Mouse (Mus musculus) forebrain, postnatal 0 days (tissue): Measurements from ENCODE around the gene Scyl2. TPM values are rescaled to one million over a fixed set of nuclear protein-coding genes. Genes with fewer than 3 reads are reported as not detected.

Experiments
- ATAC-seq: fragments of 200-750 bp; cut with Nextera tagmentation; 2 replicates; pipeline ENCODE4 v1.8.0; 2017; ENCODE audit warnings: mild to moderate bottlenecking, moderate library complexity
- DNase-seq: peaks from one replicate; pipeline ENCODE4 v3.0.0-alpha.2; 2015
- H3K27ac ChIP-seq: fragments of 300-500 bp; sonication (generic); 2 replicates; pipeline ENCODE4 v1.5.1; 2014; ENCODE audit warnings: low read depth, mild to moderate bottlenecking, antibody characterized with exemption, low read length, moderate library complexity, mixed read lengths
- H3K27me3 ChIP-seq: fragments of 300-500 bp; sonication (generic); 2 replicates; pipeline ENCODE4 v1.6.1; 2014; ENCODE audit warnings: mild to moderate bottlenecking, low read length, mixed read lengths; ENCODE audit not compliant: insufficient read depth
- H3K36me3 ChIP-seq: fragments of 300-500 bp; sonication (generic); 2 replicates; pipeline ENCODE4 v1.6.1; 2014; ENCODE audit warnings: mild to moderate bottlenecking, moderate library complexity; ENCODE audit not compliant: insufficient read depth
- H3K4me1 ChIP-seq: fragments of 300-500 bp; sonication (generic); 2 replicates; pipeline ENCODE4 v1.6.1; 2014; ENCODE audit warnings: antibody characterized with exemption; ENCODE audit not compliant: insufficient read depth
- H3K4me2 ChIP-seq: fragments of 300-500 bp; sonication (generic); 2 replicates; pipeline ENCODE4 v1.6.1; 2014; ENCODE audit warnings: low read depth, mild to moderate bottlenecking, moderate library complexity
- H3K4me3 ChIP-seq: fragments of 300-500 bp; sonication (generic); 2 replicates; pipeline ENCODE4 v1.5.1; 2014; ENCODE audit warnings: low read depth, low read length, mixed read lengths
- H3K9ac ChIP-seq: fragments of 300-500 bp; sonication (generic); 2 replicates; pipeline ENCODE4 v1.6.1; 2014; ENCODE audit warnings: mild to moderate bottlenecking
- H3K9me3 ChIP-seq: fragments of 300-500 bp; sonication (generic); 2 replicates; pipeline ENCODE4 v1.6.1; 2016; ENCODE audit warnings: low read length
- CTCF ChIP-seq: sonication (generic); IDR thresholded peaks from 2 replicates; pipeline ENCODE4 v1.5.1; 2016; ENCODE audit warnings: antibody characterized with exemption, control low read depth, low read depth
- WGBS: fragments of 180-500 bp; shearing (Covaris S2); extraction: QIAGEN DNeasy Blood & Tissue Kit; methylation state at CpG from one replicate; pipeline ENCODE4 v1.1.7; 2014; 5-methylcytosine and 5-hydroxymethylcytosine counted together
- polyA plus RNA-seq: library from polyadenylated mRNA; unstranded; fragments of >200 nt; fragmentation: Nextera tagmentation; extraction: Ambion mirVana; gene quantifications from 2 replicates; pipeline ENCODE4 v1.2.1, GENCODE M21; 2015
- total RNA-seq: library from RNA; depleted of rRNA; stranded (reverse); fragments of >200 nt; gene quantifications from 2 replicates; pipeline ENCODE4 v1.2.3, GENCODE M21; 2014

Scyl2 gene
- total and polyA plus RNA-seq, 2 experiments from 2014 or later: 5.9 to 43.9 TPM

DNA sequence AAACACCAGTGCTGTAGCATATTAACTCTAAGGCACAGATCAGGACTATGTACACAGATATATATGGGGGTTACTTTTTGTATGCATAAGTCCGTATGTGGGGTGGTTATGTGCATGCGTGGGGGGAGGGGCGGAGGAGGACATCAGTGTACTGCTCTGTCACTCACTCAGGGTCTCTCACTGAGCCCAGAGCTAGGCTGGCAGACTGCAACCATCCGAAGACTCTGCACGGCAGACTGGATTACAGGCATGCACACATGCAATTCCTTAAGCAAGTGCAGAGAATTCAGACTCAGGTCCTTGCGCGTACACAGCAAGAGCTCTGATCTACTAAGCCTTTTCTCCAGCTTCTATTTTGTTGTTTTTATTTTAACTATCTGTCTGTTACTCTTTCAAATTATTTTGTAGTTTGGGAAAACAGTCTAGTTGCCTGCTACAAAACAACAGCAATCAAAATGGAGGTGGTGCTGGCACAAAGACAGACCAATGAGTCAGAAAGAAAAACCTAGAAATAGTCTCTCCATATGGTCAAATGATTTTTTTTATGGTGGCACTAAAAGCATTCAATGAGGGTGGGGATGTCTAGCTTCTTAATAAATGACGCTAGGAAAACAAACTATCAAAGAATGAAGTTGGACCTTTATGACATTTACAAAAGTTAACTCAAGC, 21.0 kb downstream of the Scyl2 start:
- H3K9ac ChIP-seq: no peak overlapping the region
- no peak overlapping the region for H3K4me3 ChIP-seq
- DNase-seq (no peak), ATAC-seq (no peak)
- no peak overlapping the region for H3K27ac ChIP-seq
- 91% methylated on average over 8 of the region's 8 CpGs for WGBS
- no peak for TF ChIP-seq CTCF
- H3K27me3 ChIP-seq: no peaks in the 10 kb centered on the region
- no peaks in the 10 kb centered on the region for H3K4me1 ChIP-seq
- H3K36me3 ChIP-seq: peaks cover 18% of the 10 kb centered on the region
- H3K4me2 ChIP-seq: no peak overlapping the region
- no peaks in the 10 kb centered on the region for H3K9me3 ChIP-seq

DNA sequence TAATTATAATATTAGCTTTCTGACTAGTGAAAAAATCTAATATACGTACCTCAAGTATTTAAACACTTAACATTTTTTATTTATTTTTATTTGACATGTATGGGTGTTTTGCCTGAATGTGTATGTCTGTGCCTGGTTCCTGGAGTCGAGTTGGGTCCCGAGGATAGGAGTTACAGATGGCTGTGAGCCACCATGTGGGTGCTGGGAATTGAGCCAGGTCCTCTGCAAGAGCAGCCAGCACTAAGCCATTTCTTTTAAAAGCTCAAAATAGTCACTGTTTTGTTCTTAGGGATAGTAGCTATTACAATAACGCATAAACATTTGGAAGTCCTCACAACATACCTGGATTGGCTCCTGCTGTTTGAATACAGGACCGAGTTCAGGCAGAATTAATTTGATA, 29.7 kb downstream of the Scyl2 start:
- H3K36me3 ChIP-seq: peaks cover 45% of the 10 kb centered on the region
- H3K4me1 ChIP-seq: no peaks in the 10 kb centered on the region
- H3K4me2 ChIP-seq: no peak overlapping the region
- H3K9me3 ChIP-seq: no peaks in the 10 kb centered on the region
- no peaks in the 10 kb centered on the region for H3K27me3 ChIP-seq
- no peak overlapping the region for H3K27ac ChIP-seq
- DNase-seq (no peak), ATAC-seq (no peak)
- TF ChIP-seq CTCF: no peak
- no peak overlapping the region for H3K4me3 ChIP-seq
- H3K9ac ChIP-seq: no peak overlapping the region
- 62% methylated on average over 5 of the region's 5 CpGs for WGBS

DNA sequence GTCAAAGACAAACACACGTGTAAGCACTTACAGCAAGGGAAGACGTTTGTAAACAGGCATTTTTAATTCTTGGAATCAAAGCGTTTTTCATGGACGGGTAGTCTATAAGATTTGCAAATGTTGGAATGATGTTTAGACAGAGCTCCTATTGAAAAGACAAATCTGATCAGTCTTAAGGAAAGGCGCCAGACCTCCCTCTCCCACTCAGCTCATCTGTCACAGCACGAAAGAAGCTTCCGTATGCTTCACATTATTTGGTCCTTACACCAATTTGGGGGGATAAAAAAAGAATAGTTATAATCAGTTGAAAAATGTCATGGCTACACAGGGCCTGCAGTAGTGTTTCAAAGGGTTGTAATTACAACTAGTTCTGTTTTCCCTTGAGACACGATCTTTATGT, 33.2 kb downstream of the Scyl2 start:
- Histone ChIP-seq H3K4me1 (no peaks in the 10 kb centered on the region), H3K9ac (no peak overlapping the region), H3K9me3 (no peaks in the 10 kb centered on the region), H3K36me3 (peaks cover 55% of the 10 kb centered on the region), H3K27me3 (no peaks in the 10 kb centered on the region), H3K4me3 (no peak overlapping the region), H3K27ac (no peak overlapping the region), H3K4me2 (no peak overlapping the region)
- DNase-seq (no peak), ATAC-seq (no peak)
- TF ChIP-seq CTCF: no peak
- 73% methylated on average over 8 of the region's 8 CpGs for WGBS

DNA sequence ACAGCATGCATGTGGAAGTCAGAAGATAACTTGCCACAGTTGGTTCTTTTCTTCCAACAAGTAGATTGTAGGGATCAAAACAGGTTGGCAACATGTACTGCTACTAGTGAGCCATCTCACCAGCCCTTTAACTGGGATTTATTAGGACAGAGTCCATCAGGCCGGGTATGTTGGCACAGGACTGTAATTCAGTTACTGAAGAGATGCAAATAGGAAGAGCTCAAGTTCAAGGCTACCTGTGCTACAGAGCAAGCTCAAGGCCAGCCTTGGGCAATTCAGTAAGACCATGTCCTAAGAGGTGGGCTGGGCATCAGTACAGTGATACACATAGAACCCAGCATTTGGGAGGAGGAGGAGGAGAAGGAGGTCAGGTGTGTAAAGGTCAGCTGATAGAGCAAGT, 34.4 kb downstream of the Scyl2 start:
- no peaks in the 10 kb centered on the region for H3K27me3 ChIP-seq
- H3K9me3 ChIP-seq: no peaks in the 10 kb centered on the region
- H3K4me2 ChIP-seq: no peak overlapping the region
- no peak overlapping the region for H3K4me3 ChIP-seq
- no peak for TF ChIP-seq CTCF
- H3K27ac ChIP-seq: no peak overlapping the region
- H3K4me1 ChIP-seq: no peaks in the 10 kb centered on the region
- no peak overlapping the region for H3K9ac ChIP-seq
- ATAC-seq (no peak), DNase-seq (no peak)
- H3K36me3 ChIP-seq: peaks cover 54% of the 10 kb centered on the region
- 91% methylated on average over 1 of the region's 1 CpGs for WGBS

DNA sequence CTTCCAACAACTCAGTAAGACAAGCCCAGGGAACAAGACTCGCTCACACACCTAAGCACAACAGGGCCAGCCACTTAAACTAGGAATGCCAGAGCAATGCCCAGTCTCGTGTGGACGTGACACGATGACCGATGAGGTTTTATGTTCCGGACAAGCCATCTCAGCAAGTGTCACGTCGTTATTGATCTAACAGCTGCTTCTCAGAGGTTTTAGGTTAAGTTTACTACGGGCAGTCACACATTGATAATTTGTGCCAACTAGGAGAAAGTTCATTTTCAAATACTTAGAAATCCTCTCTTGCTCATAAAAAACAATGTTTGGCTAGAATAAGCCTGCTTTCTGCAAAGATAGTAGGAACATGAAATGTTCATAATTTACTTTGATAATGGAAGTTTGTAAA, 39.2 kb downstream of the Scyl2 start:
- no peak for ATAC-seq
- TF ChIP-seq CTCF: no peak
- no peaks in the 10 kb centered on the region for H3K9me3 ChIP-seq
- WGBS: 92% methylated on average over 9 of the region's 9 CpGs
- H3K4me2 ChIP-seq: no peak overlapping the region
- no peak overlapping the region for H3K4me3 ChIP-seq
- H3K27ac ChIP-seq: no peak overlapping the region
- no peaks in the 10 kb centered on the region for H3K27me3 ChIP-seq
- no peak overlapping the region for H3K9ac ChIP-seq
- peaks cover 64% of the 10 kb centered on the region for H3K36me3 ChIP-seq
- H3K4me1 ChIP-seq: no peaks in the 10 kb centered on the region
- DNase-seq: no peak

DNA sequence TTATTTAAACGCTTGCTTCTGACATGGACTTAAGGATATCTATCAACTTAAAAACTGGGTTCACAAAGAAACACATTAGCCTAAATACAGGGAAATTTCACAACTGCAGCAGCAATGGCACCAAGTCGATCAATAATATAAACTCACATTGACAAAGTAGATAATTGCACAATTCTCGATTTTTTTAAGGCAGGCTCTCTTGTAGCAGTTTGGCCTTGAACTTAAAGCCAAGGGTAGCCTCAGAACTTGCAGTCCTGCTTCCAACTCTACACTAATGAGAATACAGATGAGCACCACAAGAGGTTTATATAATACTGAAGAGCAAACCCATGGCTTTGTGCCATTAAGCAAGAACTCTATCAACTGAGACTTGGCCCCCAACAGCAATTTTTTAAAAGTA, 49.1 kb downstream of the Scyl2 start:
- no peak for TF ChIP-seq CTCF
- DNase-seq: no peak
- no peaks in the 10 kb centered on the region for H3K9me3 ChIP-seq
- no peaks in the 10 kb centered on the region for H3K4me1 ChIP-seq
- 88% methylated on average over 3 of the region's 3 CpGs for whole genome bisulfite sequencing
- H3K36me3 ChIP-seq: peaks cover 21% of the 10 kb centered on the region
- H3K4me3 ChIP-seq: no peak overlapping the region
- no peak overlapping the region for H3K9ac ChIP-seq
- ATAC-seq: no peak
- no peak overlapping the region for H3K4me2 ChIP-seq
- H3K27me3 ChIP-seq: no peaks in the 10 kb centered on the region
- no peak overlapping the region for H3K27ac ChIP-seq

DNA sequence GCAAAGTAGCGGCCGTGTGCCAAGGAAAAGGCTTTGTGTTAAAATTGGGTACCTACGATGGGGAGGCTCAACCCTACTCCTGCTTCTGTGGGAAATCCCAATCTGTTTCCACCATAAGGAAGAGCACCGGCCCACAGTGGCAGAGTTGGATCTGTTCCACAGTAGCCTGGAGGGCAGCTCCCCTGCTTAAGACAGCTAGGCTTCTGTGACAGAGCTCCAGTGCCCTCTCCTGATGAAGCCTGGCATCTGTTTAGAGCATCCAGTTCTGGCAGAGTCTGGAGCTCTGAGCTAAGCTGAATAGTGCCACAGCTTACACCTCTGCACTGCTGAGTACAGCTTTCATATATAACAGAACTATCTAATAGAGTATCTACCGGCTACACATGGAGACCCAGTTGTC, 51.1 kb downstream of the Scyl2 start:
- WGBS: 61% methylated on average over 5 of the region's 5 CpGs
- Histone ChIP-seq H3K27me3 (no peaks in the 10 kb centered on the region), H3K9ac (no peak overlapping the region), H3K4me3 (no peak overlapping the region), H3K36me3 (0 out of 2 replicates have a peak, but pooled peaks cover 2% of the 10 kb centered on the region), H3K4me1 (no peaks in the 10 kb centered on the region), H3K4me2 (no peak overlapping the region), H3K27ac (no peak overlapping the region), H3K9me3 (no peaks in the 10 kb centered on the region)
- ATAC-seq (peak; percentile 84), DNase-seq (peak; percentile 51)
- peak; percentile 69 for TF ChIP-seq CTCF
